Mouse (Mus musculus) lung, embryonic 14.5 days (tissue): ENCODE results near the gene Srgap2. TPM values are rescaled to one million over a fixed set of nuclear protein-coding genes. Genes with fewer than 3 reads are reported as not detected.
A peak's percentile ranks its signal among the peaks of the same experiment; 100 is the strongest.
"Not testable (repeated sequence)": the region's sequence is repeated elsewhere in the genome, so short reads cannot be mapped to it uniquely, and the experiment has no call there.

Experiments
- ATAC-seq: fragments of 200-750 bp; cut with Nextera tagmentation; 2 replicates; pipeline ENCODE4 v1.8.0; 2017; ENCODE audit warnings: mild to moderate bottlenecking, moderate TSS enrichment, moderate library complexity; ENCODE audit not compliant: insufficient read depth
- DNase-seq: peaks from one replicate; pipeline ENCODE4 v3.0.0-alpha.2; 2015
- H3K27ac ChIP-seq: fragments of 300-500 bp; sonication (generic); 2 replicates; pipeline ENCODE4 v1.5.1; 2014; ENCODE audit warnings: low read depth, mild to moderate bottlenecking, moderate library complexity
- H3K27me3 ChIP-seq: fragments of 300-500 bp; sonication (generic); 2 replicates; pipeline ENCODE4 v1.6.1; 2014; ENCODE audit warnings: low read length, control low read depth; ENCODE audit not compliant: insufficient read depth
- H3K36me3 ChIP-seq: fragments of 300-500 bp; sonication (generic); 2 replicates; pipeline ENCODE4 v1.6.1; 2014; ENCODE audit warnings: control low read depth; ENCODE audit not compliant: insufficient read depth
- H3K4me1 ChIP-seq: fragments of 300-500 bp; sonication (generic); 2 replicates; pipeline ENCODE4 v1.6.1; 2014; ENCODE audit warnings: antibody characterized with exemption, control low read depth; ENCODE audit not compliant: insufficient read depth
- H3K4me2 ChIP-seq: fragments of 300-500 bp; sonication (generic); 2 replicates; pipeline ENCODE4 v1.6.1; 2014; ENCODE audit warnings: mild to moderate bottlenecking
- H3K4me3 ChIP-seq: fragments of 300-500 bp; sonication (generic); 2 replicates; pipeline ENCODE4 v1.5.1; 2014; ENCODE audit warnings: low read depth, low read length
- H3K9ac ChIP-seq: fragments of 300-500 bp; sonication (generic); 2 replicates; pipeline ENCODE4 v1.6.1; 2014
- H3K9me3 ChIP-seq: fragments of 300-500 bp; sonication (generic); 2 replicates; pipeline ENCODE4 v1.6.1; 2016; ENCODE audit warnings: low read depth, low read length, control low read depth
- CTCF ChIP-seq: IDR thresholded peaks from 2 replicates; pipeline ENCODE4 v1.5.1; 2016; ENCODE audit warnings: antibody characterized with exemption, low read depth
- WGBS: fragments of 180-500 bp; shearing (Covaris S2); extraction: QIAGEN DNeasy Blood & Tissue Kit; methylation state at CpG from one replicate; pipeline ENCODE4 v1.1.7; 2014; 5-methylcytosine and 5-hydroxymethylcytosine counted together
- polyA plus RNA-seq: library from polyadenylated mRNA; unstranded; fragments of >200 nt; fragmentation: Nextera tagmentation; extraction: Ambion mirVana; gene quantifications from 2 replicates; pipeline ENCODE4 v1.2.1, GENCODE M21; 2014

Gene Srgap2
- 21.2 TPM in 2 replicates for polyA plus RNA-seq

GRCm38 (mm10) chr1:131527281-131528080 lies at the start of gene Srgap2, which contains the start of gene Fam72a:
TSS of gene Srgap2 (minus strand) at chr1:131527352.
TSS of gene Fam72a (plus strand) at chr1:131527903.
- Histone ChIP-seq H3K9ac (peak within 1 kb of the TSS; percentile 64), H3K36me3 (no peaks in the 10 kb centered on the region), H3K27me3 (no peaks in the 10 kb centered on the region), H3K4me1 (peaks cover 26% of the 10 kb centered on the region), H3K27ac (peak within 1 kb of the TSS; percentile 96), H3K4me3 (peak within 1 kb of the TSS; percentile 80), H3K4me2 (peak within 1 kb of the TSS; percentile 96), H3K9me3 (no peaks in the 10 kb centered on the region)
- DNase-seq (peak; percentile 99), ATAC-seq (peak; percentile 96)
- under 1% methylated on average over 44 of the region's 44 CpGs for WGBS
- no peak for TF ChIP-seq CTCF

DNA sequence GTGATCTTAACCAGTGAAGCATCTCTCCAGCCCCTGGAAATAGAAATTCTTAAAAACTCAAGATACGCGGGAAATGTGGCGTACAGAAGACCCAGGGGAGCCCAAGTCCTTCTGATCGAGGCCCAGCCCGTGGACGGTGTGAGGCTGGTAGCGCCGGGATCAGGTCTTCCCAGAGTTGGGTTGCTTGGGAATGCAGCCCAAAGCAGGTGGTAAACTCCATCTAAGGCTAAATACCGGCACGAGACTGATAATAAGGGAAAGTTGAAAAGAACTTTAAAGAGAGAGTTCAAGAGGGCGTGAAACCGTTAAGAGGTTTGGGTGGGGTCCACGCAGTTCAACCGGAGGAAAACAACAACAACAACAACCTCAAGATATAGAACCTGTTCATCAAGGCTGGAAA lies 46.6 kb upstream of the Srgap2 start:
- 89% methylated on average over 14 of the region's 14 CpGs for WGBS

DNA sequence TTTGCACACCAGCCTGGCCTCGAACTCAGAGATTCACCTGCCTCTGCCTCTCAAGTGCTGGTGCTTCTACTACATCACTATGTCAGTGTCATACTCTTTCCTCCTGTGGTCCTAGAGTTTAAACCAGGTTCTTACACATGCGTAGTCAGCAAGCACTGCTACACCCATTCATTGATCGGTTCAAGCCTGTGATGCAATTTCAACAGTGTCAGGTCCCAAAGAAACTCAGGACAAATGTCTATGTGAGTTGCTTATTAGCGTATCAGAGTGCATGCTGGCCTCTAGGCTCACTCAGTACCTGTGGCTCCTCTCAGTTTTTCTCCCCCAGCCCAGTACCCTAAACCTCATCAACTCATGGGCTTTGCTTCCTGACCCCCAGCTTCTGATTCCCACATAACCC lies 43.2 kb upstream of the Srgap2 start:
- ATAC-seq: no peak
- Histone ChIP-seq H3K27ac (no peak overlapping the region), H3K4me2 (no peak overlapping the region), H3K9me3 (no peaks in the 10 kb centered on the region), H3K27me3 (no peaks in the 10 kb centered on the region), H3K36me3 (no peaks in the 10 kb centered on the region), H3K4me3 (no peak overlapping the region), H3K4me1 (no peaks in the 10 kb centered on the region), H3K9ac (no peak overlapping the region)
- DNase-seq: no peak
- WGBS: 95% methylated on average over 4 of the region's 4 CpGs
- TF ChIP-seq CTCF: no peak

More for the DNA sequence above, 46.6 kb upstream of the Srgap2 start:
- H3K9ac ChIP-seq: no peak overlapping the region
- DNase-seq: peak; percentile 56
- H3K36me3 ChIP-seq: no peaks in the 10 kb centered on the region
- H3K4me3 ChIP-seq: no peak overlapping the region
- no peak overlapping the region for H3K27ac ChIP-seq
- H3K27me3 ChIP-seq: no peaks in the 10 kb centered on the region
- no peak overlapping the region for H3K4me2 ChIP-seq
- no peaks in the 10 kb centered on the region for H3K9me3 ChIP-seq
- ATAC-seq: 0 out of 2 replicates have a peak, but pooled peaks have one; percentile 62
- no peak for TF ChIP-seq CTCF
- no peaks in the 10 kb centered on the region for H3K4me1 ChIP-seq

- Histone ChIP-seq H3K27me3 (no peaks in the 10 kb centered on the region), H3K36me3 (no peaks in the 10 kb centered on the region), H3K4me3 (no peak overlapping the region), H3K27ac (no peak overlapping the region), H3K9ac (no peak overlapping the region), H3K4me1 (no peaks in the 10 kb centered on the region), H3K4me2 (no peak overlapping the region), H3K9me3 (no peaks in the 10 kb centered on the region)
- DNase-seq: no peak
- no peak for TF ChIP-seq CTCF
- 80% methylated on average over 6 of the region's 6 CpGs for WGBS
- no peak for ATAC-seq
Measured at GRCm38 (mm10) chr1:131569721-131570120, 42.6 kb upstream of the Srgap2 start.

DNA sequence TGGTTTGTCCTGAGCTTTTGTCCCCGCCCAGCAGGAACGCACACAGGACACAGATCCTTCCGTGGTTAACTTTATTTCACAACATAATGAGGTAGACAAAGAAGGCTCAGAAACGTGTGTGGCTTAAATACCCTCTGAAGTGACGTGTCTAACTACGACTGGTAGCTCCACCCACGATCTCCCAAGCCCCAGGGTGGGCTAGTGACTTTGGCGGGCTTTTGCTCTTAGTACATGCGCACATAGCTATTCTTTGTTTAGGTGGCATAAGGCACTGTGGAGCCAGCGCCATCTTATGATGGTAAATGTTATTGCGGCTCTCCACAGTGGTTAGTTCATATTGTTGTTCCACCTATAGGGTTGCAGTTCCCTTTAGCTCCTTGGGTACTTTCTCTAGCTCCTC lies 38.9 kb upstream of the Srgap2 start:
- H3K4me1 ChIP-seq, H3K27ac ChIP-seq, H3K27me3 ChIP-seq, H3K4me2 ChIP-seq, H3K9ac ChIP-seq, H3K36me3 ChIP-seq, H3K9me3 ChIP-seq, H3K4me3 ChIP-seq: not testable (repeated sequence)
- WGBS: 47% methylated on average over 11 of the region's 11 CpGs
- DNase-seq (peak; percentile 27), ATAC-seq (peak; percentile 41; the same call in 1 of the 2 replicates)
- 0 out of 2 replicates have a peak, but pooled peaks have one; percentile 17 for TF ChIP-seq CTCF

DNA sequence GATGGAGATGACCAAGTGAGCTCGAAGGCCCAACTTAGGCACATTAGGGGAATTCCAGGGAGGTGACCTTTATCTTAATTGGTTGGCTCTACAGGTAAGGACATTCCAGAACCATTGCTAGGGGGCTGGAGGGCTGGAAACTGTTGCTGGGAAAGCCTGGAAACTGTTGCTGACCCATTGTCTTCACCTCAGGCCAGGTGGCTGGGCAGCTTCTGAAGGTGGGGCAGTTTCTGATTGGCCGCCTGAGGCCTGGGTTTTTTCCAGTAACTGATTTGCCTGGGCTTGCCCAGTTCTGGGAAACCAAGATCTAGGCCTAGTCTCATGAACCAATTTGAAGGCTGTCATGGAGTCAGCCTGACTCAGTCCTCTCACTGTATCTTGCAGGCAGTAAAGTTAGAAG lies 34.9 kb upstream of the Srgap2 start:
- Histone ChIP-seq H3K36me3 (no peaks in the 10 kb centered on the region), H3K27me3 (no peaks in the 10 kb centered on the region), H3K27ac (no peak overlapping the region), H3K9me3 (no peaks in the 10 kb centered on the region), H3K4me1 (no peaks in the 10 kb centered on the region), H3K4me3 (no peak overlapping the region), H3K4me2 (no peak overlapping the region), H3K9ac (no peak overlapping the region)
- DNase-seq (no peak), ATAC-seq (no peak)
- WGBS: 92% methylated on average over 2 of the region's 2 CpGs
- no peak for TF ChIP-seq CTCF

DNA sequence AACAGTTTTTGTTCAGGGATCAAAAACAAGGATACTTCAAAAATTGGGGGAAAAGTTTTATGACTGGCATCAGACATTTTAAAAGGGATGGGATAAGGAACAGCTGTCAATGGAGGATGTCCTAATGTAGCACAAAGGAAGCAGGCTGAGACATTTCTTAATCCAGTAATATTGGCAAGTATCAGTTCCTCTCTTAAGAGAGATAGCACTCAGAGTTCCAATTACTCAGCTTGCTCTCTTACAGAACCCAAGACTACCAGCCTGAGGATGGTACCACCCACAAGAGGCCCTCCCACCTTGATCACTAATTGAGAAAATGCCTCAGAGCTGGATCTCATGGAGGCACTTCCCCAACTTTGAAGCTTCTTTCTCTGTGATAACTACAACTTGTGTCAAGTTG lies 33.3 kb upstream of the Srgap2 start:
- no peaks in the 10 kb centered on the region for H3K4me1 ChIP-seq
- H3K9ac ChIP-seq: no peak overlapping the region
- no peaks in the 10 kb centered on the region for H3K36me3 ChIP-seq
- no peak overlapping the region for H3K4me3 ChIP-seq
- TF ChIP-seq CTCF: no peak
- H3K9me3 ChIP-seq: no peaks in the 10 kb centered on the region
- DNase-seq (no peak), ATAC-seq (no peak)
- H3K27me3 ChIP-seq: no peaks in the 10 kb centered on the region
- H3K4me2 ChIP-seq: no peak overlapping the region
- H3K27ac ChIP-seq: no peak overlapping the region
